7 mouse cellular contexts compared by ENCODE assay signal in the genomic region with DNA sequence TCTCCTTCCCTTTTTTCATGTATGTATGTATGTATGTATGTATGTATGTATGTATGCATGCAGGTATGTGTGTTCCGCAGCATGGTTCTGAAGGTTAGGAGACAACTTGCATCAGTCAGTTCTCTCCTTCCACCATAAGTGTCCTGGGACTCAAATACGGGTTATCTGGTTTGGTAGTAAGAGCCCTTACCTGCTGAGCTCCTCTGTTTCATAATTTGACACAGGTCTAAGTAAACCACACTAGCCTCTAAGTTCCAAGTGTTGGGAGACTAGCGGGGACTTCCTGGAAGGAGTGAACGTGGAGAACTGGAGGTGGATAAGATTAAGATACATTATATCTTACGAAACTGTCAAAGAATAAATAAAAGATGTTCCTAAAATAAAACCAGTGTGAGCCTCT. TPM values are rescaled to one million over a fixed set of nuclear protein-coding genes. Genes with fewer than 3 reads are reported as not detected.
DNase-seq lines count a peak whose midpoint lies in the region; ATAC-seq and TF ChIP-seq lines count a peak whose summit lies in the region.

No protein-coding gene starts in this region.

- peak; percentile 8 for DNase-seq in lung, postnatal 0 days (ENCODE audit: low spot score)
- DNase-seq in lung, postnatal 14 days = no peak
- no peak for DNase-seq in forebrain, embryonic 11.5 days (ENCODE audit: low spot score)
- DNase-seq in stomach, postnatal 0 days (ENCODE audit: low spot score) = no peak
- no peak for DNase-seq in right cerebral cortex, postnatal 4 days

- no peak for TF ChIP-seq CTCF in lung, postnatal 0 days (IDR thresholded peaks at IDR 0.05)
- no peak for TF ChIP-seq CTCF in stomach, postnatal 0 days (IDR thresholded peaks at IDR 0.05; ENCODE audit: low read depth)

- H3K4me1 ChIP-seq in lung, postnatal 0 days (ENCODE audit: insufficient read depth, low read depth, low read length) = peaks cover 5% of the 10 kb centered on the region; the same call in 1 of the 2 replicates
- no peaks in the 10 kb centered on the region; the same call in 1 of the 2 replicates for H3K4me1 ChIP-seq in forebrain, embryonic 11.5 days (replicated peaks; ENCODE audit: control insufficient read depth, insufficient read depth, low read length)
- peaks cover 8% of the 10 kb centered on the region for H3K4me1 ChIP-seq in limb, embryonic 15.5 days
- no peaks in the 10 kb centered on the region for H3K4me1 ChIP-seq in stomach, postnatal 0 days (replicated peaks; ENCODE audit: control insufficient read depth, insufficient read depth)

- peak overlapping the region; percentile 34; the same call in 1 of the 2 replicates for H3K4me2 ChIP-seq in lung, postnatal 0 days (replicated peaks; ENCODE audit: low read depth, low read length)
- H3K4me2 ChIP-seq in forebrain, embryonic 11.5 days (ENCODE audit: low read depth, low read length, severe bottlenecking) = peak overlapping the region; percentile 70; the same call in 1 of the 2 replicates
- peak overlapping the region; percentile 65 for H3K4me2 ChIP-seq in limb, embryonic 15.5 days
- H3K4me2 ChIP-seq in stomach, postnatal 0 days (replicated peaks; ENCODE audit: low read depth) = peak overlapping the region; percentile 73

- H3K4me3 ChIP-seq in lung, postnatal 0 days (ENCODE audit: low read depth, low read length) = peak overlapping the region; percentile 66; the same call in 1 of the 2 replicates
- peak overlapping the region; percentile 68 for H3K4me3 ChIP-seq in forebrain, embryonic 11.5 days (ENCODE audit: low read depth, low read length)
- H3K4me3 ChIP-seq in limb, embryonic 15.5 days = peak overlapping the region; percentile 75
- H3K4me3 ChIP-seq in stomach, postnatal 0 days (ENCODE audit: low read depth, low read length) = no peak overlapping the region

- no peak for ATAC-seq in lung, postnatal 0 days
- ATAC-seq in forebrain, embryonic 11.5 days (replicated peaks; ENCODE audit: low FRiP score) = no peak; the same call in 1 of the 2 replicates
- no peak for ATAC-seq in limb, embryonic 15.5 days (ENCODE audit: insufficient number of reproducible peaks, low FRiP score, low TSS enrichment, low read depth)
- ATAC-seq in stomach, postnatal 0 days (ENCODE audit: low FRiP score, low TSS enrichment) = no peak
- ATAC-seq in inflammation-experienced regulatory T-cells, adult 6 months = no peak

- TF ChIP-seq EP300 in lung, postnatal 0 days (IDR thresholded peaks at IDR 0.05) = 0 out of 2 replicates have a peak, but pooled peaks have one; percentile 26
- no peak for TF ChIP-seq EP300 in stomach, postnatal 0 days (optimal IDR thresholded peaks at IDR 0.05)

- H3K9me3 ChIP-seq in lung, postnatal 0 days (ENCODE audit: low read length) = no peaks in the 10 kb centered on the region
- no peaks in the 10 kb centered on the region for H3K9me3 ChIP-seq in forebrain, embryonic 11.5 days (ENCODE audit: control insufficient read depth, low read length)
- no peaks in the 10 kb centered on the region for H3K9me3 ChIP-seq in limb, embryonic 15.5 days
- no peaks in the 10 kb centered on the region for H3K9me3 ChIP-seq in stomach, postnatal 0 days (ENCODE audit: control insufficient read depth, low read length)

- no peak overlapping the region for H3K9ac ChIP-seq in lung, postnatal 0 days (replicated peaks; ENCODE audit: low read depth)
- peak overlapping the region; percentile 20; the same call in 1 of the 2 replicates for H3K9ac ChIP-seq in forebrain, embryonic 11.5 days (ENCODE audit: low read length)
- no peak overlapping the region for H3K9ac ChIP-seq in limb, embryonic 15.5 days
- no peak overlapping the region for H3K9ac ChIP-seq in stomach, postnatal 0 days (ENCODE audit: low read length)

- H3K27me3 ChIP-seq in lung, postnatal 0 days (replicated peaks; ENCODE audit: insufficient read depth, low read length) = no peaks in the 10 kb centered on the region
- no peaks in the 10 kb centered on the region for H3K27me3 ChIP-seq in forebrain, embryonic 11.5 days (ENCODE audit: control insufficient read depth, insufficient read depth, low read length)
- no peaks in the 10 kb centered on the region for H3K27me3 ChIP-seq in limb, embryonic 15.5 days
- no peaks in the 10 kb centered on the region for H3K27me3 ChIP-seq in stomach, postnatal 0 days (ENCODE audit: control insufficient read depth, insufficient read depth, low read length)

- no peaks in the 10 kb centered on the region for H3K36me3 ChIP-seq in lung, postnatal 0 days (ENCODE audit: insufficient read depth, low read length)
- no peaks in the 10 kb centered on the region for H3K36me3 ChIP-seq in forebrain, embryonic 11.5 days (ENCODE audit: control insufficient read depth, insufficient read depth, low read length)
- no peaks in the 10 kb centered on the region for H3K36me3 ChIP-seq in limb, embryonic 15.5 days
- H3K36me3 ChIP-seq in stomach, postnatal 0 days (ENCODE audit: control insufficient read depth, insufficient read depth, low read length) = no peaks in the 10 kb centered on the region

- H3K27ac ChIP-seq in lung, postnatal 0 days (ENCODE audit: low read length) = no peak overlapping the region
- H3K27ac ChIP-seq in forebrain, embryonic 11.5 days (ENCODE audit: low read depth, low read length) = no peak overlapping the region
- H3K27ac ChIP-seq in limb, embryonic 15.5 days = no peak overlapping the region
- no peak overlapping the region for H3K27ac ChIP-seq in stomach, postnatal 0 days (replicated peaks)

- 30% methylated on average over 5 of the region's 5 CpGs for WGBS in lung, postnatal 0 days
- WGBS in forebrain, embryonic 11.5 days = 54% methylated on average over 5 of the region's 5 CpGs
- WGBS in limb, embryonic 15.5 days = 45% methylated on average over 5 of the region's 5 CpGs
- 33% methylated on average over 5 of the region's 5 CpGs for WGBS in stomach, postnatal 0 days

RNA-seq across cellular contexts. Expression of gene Micu1, which starts 0.5 kb away (rescaled TPM):
- polyA plus RNA-seq in lung, postnatal 0 days (2015; fragmentation: Nextera tagmentation; extraction: Ambion mirVana) = 57.0 and 59.3 TPM in 2 replicates
- 65.0 and 69.3 TPM in 2 replicates for polyA plus RNA-seq in forebrain, embryonic 11.5 days (2014; fragmentation: Nextera tagmentation; extraction: Ambion mirVana)
- polyA plus RNA-seq in limb, embryonic 15.5 days (2015; fragmentation: Nextera tagmentation; extraction: Ambion mirVana) = 84.2 and 96.4 TPM in 2 replicates
- polyA plus RNA-seq in stomach, postnatal 0 days (2015; fragmentation: Nextera tagmentation; extraction: Ambion mirVana) = 52.4 and 56.2 TPM in 2 replicates
- polyA plus RNA-seq in inflammation-experienced regulatory T-cells, adult 6 months (2017; shearing (Covaris generic)) = 10 to 100 TPM; 43.4 to 59.2 (median 56.3) TPM
